Mouse (Mus musculus) embryo, embryonic 11.5 days (tissue): Measurements from ENCODE around the gene Clip2.
A peak's percentile ranks its signal among the peaks of the same experiment; 100 is the strongest.

Experiments
- DNase-seq: peaks from one replicate; pipeline ENCODE4 v3.0.0-alpha.2; 2012; ENCODE audit warnings: low read depth, low spot score

The Clip2 gene

DNA sequence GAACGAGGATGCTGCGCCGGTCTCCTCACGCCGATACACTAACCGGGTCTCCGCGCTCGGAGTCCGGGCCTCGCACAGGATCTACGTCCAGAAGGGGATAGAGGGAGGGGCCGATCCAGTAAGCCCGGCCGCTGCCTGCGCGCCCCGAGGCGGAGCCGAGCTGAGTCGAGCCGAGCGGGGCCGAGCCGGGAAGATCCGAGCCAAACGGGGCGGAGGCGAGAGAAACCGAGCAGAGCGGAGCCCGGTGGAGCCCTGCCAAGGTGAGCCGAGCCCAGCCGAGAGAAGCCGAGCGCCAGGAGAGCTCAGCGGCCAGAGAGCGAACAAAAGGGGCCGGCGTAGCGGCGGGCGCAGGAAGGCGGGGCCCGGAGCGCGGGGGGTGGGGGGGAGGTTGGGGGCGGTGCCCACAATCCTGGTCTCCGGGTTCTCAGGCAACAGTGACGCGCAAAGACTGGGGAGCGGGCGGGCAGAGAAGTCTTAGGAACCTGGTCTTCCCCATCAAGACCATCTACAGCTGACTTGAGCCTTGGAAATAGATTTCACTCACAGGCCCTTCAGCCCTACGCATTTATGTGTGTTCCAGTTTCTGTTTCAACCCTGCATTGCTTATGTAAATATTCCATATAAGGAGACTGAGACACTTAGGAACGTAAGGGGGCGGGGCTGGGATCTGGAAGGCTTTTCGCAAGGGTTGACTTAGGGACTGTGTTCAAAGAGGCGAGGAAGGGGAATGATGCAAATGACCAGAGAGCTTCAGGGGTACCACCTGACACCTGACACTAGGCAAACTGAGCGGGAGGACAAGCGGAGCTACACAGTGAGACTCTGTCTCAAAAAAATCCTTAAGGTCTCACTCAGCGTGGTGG, at the start of gene Clip2:
Clip2 (minus strand) TSS at position 325 of the 863 bp plus-strand sequence.
- DNase-seq, result peak; percentile 82

DNA sequence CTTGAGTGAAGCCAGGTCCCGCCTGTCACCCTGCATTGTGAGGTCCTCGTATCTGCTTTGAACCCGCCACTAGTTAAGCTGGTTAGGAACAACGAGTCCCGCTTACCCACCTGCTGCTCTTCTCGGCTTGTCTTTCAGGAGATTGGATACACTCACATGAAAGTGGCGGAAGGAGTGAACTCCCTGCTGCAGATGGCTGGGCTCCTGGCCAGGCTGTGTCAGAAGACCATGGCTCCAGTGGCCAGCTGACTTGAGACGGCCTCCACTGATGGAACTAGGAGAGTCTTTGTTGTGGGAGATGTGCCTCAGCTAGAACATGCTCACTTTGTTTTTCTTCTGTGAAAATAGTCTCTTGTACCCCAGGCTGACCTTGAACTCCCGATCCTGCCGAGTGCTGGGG, 45.5 kb upstream of the Clip2 start:
- DNase-seq, result no peak

GRCm38 (mm10) chr5:134593093-134593492, 40.9 kb upstream of the Clip2 start:
- no peak for DNase-seq

DNA sequence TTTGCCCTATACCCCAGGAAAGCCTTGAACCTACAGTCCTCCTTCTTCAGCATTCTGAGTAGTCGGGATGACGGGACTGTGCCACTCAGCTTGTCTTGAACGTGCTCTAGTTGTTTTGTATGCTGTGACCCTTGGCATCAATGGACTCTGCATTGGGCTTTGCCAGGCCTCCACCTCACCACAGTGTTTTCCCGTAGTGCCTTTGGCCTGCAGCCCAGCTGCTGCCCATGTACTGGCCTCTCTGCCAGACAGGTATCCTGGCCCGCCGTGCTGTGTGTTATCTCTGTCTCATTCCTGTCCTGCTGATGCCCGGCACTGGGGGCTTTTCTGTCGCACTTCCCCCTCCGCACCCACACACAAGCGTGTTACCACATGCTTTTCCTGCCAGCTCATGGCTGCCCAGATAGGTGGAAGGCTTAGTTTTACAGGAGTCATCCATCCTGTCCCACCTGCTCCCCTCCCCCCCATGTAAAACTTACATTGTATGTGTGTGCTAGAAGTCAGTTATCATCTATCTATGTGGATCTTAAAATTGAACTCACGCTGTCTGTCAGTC, 39.9 kb upstream of the Clip2 start:
- no peak for DNase-seq

- DNase-seq, result no peak
These were observed 37.7 kb upstream of the Clip2 start for GRCm38 (mm10) chr5:134589900-134590299.

DNA sequence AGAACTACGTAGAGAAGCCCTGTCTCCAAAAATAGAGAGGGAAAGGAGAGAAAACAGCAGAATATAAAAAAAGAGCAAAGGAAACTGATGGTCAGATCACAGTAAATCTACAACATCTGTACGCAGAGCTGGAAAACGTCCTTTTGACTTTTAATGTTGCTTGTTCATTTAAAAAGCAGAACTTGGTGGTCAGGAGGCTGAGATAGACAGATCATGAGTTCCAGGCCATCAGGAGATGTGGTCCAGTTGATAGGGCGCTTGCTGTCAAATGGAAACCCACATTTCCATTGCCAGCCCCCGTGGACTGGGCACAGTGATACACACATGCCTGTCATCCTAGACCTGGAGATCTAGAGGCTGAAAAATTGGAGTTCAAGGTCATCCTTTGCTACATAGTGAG, 32.6 kb upstream of the Clip2 start:
- DNase-seq, result no peak

DNA sequence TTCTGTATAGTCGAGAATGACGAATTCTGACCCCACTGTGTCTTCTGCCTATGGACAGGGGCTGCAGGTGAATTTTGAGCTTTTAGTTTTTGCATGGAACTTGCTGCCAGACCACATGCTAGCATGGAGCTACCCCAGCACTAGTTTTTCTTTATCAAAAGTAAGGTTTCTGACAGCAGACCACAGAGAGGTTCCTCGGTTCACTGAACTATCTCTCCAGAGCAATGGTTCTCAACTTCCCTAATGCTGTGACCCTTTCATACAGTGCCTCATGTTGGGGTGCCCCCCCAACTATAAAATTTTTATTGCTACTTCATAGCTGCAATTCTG, 31.6 kb upstream of the Clip2 start:
- no peak for DNase-seq

GRCm38 (mm10) chr5:134583006-134583883, 31.0 kb upstream of the Clip2 start:
- DNase-seq, result no peak

GRCm38 (mm10) chr5:134582221-134582907, 30.1 kb upstream of the Clip2 start:
- peak; percentile 94 for DNase-seq

- DNase-seq, result no peak
These were observed 28.9 kb upstream of the Clip2 start, which contains the start of gene Rfc2 for GRCm38 (mm10) chr5:134581146-134581545. Gene Rfc2 (plus strand): TSS chr5:134581366.

GRCm38 (mm10) chr5:134579135-134579534, 26.9 kb upstream of the Clip2 start:
- no peak for DNase-seq

DNA sequence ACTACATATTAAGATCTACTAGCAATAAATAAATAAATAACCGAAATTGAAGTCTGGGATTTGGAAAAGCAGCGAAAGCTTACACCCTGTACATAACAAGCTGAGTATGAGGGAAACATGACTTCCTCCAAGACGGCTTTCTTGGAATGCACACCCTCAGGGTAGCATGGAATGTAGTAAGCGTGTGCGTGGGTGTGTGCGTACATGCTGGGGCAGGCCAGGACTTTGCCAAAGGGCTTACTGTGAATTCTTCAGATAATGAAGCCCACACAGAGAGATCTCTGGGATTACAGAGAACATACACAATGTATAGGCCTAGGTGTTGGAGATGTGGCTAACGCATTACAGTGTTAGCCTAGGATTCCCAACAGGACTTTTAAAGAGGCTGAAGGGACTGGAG, 25.3 kb upstream of the Clip2 start:
- DNase-seq, result no peak

- no peak for DNase-seq
These were observed 24.4 kb upstream of the Clip2 start for GRCm38 (mm10) chr5:134576517-134577220.

DNA sequence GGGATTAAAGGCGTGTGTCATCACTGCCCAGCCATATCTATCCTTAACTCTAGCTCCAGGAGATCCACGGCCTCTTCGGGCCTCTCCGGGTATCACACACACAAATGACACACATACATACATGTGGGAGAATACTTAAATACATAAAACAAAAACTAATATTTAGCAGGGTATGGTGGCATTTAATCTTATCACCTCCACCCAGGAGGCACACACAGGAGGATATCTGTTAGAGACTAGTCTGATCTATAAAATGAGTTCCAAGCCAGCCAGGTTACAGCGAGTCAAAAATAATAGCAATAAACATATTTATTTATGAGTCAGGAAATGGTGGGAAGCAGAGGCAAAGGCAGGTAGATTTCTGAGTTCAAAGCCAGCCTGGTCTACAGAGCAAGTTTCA, 23.6 kb upstream of the Clip2 start:
- no peak for DNase-seq

- DNase-seq, result no peak
These were observed 20.4 kb upstream of the Clip2 start for GRCm38 (mm10) chr5:134572508-134573214.

GRCm38 (mm10) chr5:134571730-134572507, 19.7 kb upstream of the Clip2 start:
- DNase-seq, result peak; percentile 67

DNA sequence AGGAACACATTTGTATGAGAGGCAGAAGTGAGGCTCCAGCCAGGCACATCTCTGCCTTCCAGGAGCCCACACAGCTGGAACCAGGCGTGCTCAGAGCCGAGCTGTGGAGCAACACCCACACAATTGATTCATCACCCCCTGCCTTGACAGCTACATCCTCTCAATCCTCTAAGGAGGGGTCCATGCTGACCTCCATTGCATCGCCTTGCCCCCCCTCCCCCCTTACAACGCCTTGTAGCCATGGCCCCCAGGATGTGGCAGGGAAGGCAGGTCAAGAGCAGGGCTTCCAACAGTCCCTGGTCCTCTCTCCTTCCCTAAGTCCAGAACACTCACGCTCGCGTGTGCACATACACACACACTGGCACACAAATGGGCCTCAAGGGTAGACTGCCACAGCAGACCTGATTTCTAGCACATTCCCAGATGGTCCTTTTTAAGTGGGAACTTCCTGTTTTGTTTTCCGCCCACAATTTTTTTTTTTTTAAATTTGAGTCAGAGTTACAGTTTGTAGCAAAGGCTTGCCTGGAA, 16.8 kb upstream of the Clip2 start:
- no peak for DNase-seq

- no peak for DNase-seq
These were observed 15.8 kb upstream of the Clip2 start for GRCm38 (mm10) chr5:134568030-134568429.

- no peak for DNase-seq
These were observed 15.2 kb upstream of the Clip2 start for GRCm38 (mm10) chr5:134567445-134567844.
